Mouse (Mus musculus) E14TG2a.4 (cell line): ENCODE results near the gene Nid2.

ENCODE experiments used
- H3K27me3 ChIP-seq: 2 replicates; pipeline ENCODE4 v1.6.1; 2014; ENCODE audit warnings: low read length, control low read depth; ENCODE audit not compliant: insufficient read depth
- H3K36me3 ChIP-seq: 2 replicates; pipeline ENCODE4 v1.6.1; 2014; ENCODE audit warnings: low read length, control low read depth; ENCODE audit not compliant: insufficient read depth
- H3K4me1 ChIP-seq: replicated peaks from 2 replicates; pipeline ENCODE4 v1.6.1; 2014; ENCODE audit warnings: low read depth, low read length, control low read depth
- H3K4me3 ChIP-seq: replicated peaks from 2 replicates; pipeline ENCODE4 v1.5.1; 2014; ENCODE audit warnings: mild to moderate bottlenecking, low read length
- H3K9me3 ChIP-seq: 2 replicates; pipeline ENCODE4 v1.6.1; 2014; ENCODE audit warnings: low read length, control low read depth
- CTCF ChIP-seq: conservative IDR thresholded peaks from 2 replicates; pipeline ENCODE4 v1.5.1; 2014; ENCODE audit warnings: low read length
- NANOG ChIP-seq: IDR thresholded peaks from 2 replicates; pipeline ENCODE4 v1.6.1; 2014; ENCODE audit warnings: borderline replicate concordance, low read length, mixed read lengths
- POU5F1 ChIP-seq: IDR thresholded peaks from 2 replicates; pipeline ENCODE4 v1.6.1; 2014; ENCODE audit warnings: low read length, borderline replicate concordance

Nid2 gene

DNA sequence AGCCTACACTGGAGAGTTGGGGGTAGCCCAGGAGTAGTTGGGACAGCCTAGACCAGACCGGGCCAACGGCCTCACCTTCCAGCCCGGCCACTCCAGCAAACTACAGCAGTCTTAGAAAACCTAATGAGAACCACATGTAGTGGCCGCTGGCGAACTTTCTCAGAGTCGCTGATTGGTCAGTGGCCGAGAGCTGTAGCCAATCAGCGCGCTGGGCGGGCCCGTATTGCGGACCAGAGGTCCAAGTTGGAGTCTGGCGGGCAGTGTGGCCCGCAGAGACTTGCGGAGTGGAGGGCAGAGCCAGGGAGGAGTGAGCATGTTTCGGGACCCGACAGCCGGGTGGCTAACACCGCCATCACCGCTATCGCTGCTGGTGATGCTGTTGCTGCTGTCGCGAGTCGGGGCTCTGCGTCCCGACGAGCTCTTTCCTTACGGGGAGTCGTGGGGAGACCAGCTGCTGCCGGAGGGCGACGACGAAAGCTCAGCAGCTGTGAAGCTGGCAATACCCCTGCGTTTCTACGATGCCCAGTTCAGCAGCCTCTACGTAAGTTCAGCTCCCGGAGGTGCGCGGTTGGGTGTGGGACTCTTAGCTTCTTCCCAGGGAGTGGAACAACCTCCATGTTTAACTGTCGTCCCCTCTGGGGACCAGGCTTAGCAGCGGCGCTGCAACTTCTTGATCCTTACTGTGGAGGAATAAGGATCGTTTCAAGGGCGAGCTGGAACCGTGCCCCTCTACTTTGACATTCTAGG, at the start of gene Nid2:
Gene Nid2 (plus strand): TSS at position 241 of the 747 bp plus-strand sequence.
- Histone ChIP-seq H3K4me3 (peak within 1 kb of the TSS; percentile 95), H3K27me3 (no peaks in the 10 kb centered on the region), H3K4me1 (peaks cover 72% of the 10 kb centered on the region), H3K36me3 (peaks cover 40% of the 10 kb centered on the region), H3K9me3 (no peaks in the 10 kb centered on the region)
- TF ChIP-seq CTCF (no peak), NANOG (no peak), POU5F1 (no peak)

DNA sequence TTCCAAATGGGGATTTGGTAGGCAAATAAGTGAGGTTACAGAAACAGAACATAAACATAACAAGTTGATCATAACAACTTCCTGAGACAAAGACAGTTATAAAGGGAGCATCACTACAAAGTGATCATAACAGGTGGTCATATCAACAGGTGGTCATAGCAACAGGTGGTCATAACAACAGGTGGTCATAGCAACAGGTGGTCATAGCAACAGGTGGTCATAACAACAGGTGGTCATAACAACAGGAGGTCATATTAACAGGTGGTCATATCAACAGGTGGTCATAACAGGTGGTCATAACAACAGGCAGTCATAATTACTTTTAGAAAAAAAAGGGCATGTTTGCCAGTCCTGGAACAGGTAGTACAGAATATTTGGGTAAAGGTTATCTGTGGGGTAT, 49.5 kb upstream of the Nid2 start:
- Histone ChIP-seq H3K27me3 (0 out of 2 replicates have a peak, but pooled peaks cover 4% of the 10 kb centered on the region), H3K4me3 (no peak overlapping the region), H3K9me3 (no peaks in the 10 kb centered on the region), H3K36me3 (no peaks in the 10 kb centered on the region), H3K4me1 (peaks cover 18% of the 10 kb centered on the region)
- TF ChIP-seq CTCF (no peak), NANOG (no peak), POU5F1 (no peak)

DNA sequence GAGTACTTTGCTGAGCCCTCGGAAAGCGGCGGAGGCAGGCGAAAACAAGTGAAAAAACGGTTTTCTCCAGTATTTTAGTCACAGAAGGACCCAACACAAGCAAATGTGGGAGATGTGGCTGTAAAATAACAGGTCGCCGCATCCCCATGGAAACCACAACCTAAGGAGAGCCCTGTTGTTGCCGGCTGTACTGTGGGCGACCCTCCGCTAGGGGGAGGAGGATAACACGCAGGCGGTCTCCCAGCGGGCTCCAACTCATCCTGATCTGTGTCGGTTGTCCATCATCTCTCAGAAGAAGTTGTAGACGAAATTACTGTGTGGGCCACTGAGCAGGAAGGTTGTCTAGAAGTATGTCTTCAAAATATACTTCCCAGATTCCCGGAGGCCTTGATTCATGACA, 45.4 kb upstream of the Nid2 start:
- TF ChIP-seq CTCF (peak; percentile 81), NANOG (no peak), POU5F1 (no peak)
- Histone ChIP-seq H3K36me3 (no peaks in the 10 kb centered on the region), H3K9me3 (no peaks in the 10 kb centered on the region), H3K27me3 (peaks cover 4% of the 10 kb centered on the region; the same call in 1 of the 2 replicates), H3K4me3 (no peak overlapping the region), H3K4me1 (peaks cover 29% of the 10 kb centered on the region)

DNA sequence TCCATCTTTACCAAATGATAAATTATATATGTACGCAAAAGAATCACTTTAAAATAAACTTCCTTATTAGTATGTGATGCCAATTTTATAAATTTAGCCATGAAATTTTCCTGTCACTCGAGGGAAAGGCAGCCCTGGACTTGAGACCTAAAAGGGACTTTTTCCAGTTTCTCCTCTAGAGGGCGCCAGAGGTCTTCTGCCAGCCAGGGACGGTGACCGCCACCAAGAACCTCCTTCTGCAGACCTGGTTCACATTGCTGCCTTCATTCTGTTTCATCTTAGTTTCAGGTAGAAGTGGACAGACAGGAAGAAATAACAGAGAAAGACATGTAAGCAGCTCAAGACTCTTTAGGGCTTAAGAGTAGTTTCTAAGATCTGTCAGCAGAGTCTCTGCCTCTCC, 44.6 kb upstream of the Nid2 start:
- H3K4me3 ChIP-seq = no peak overlapping the region; the same call in 1 of the 2 replicates
- peaks cover 4% of the 10 kb centered on the region; the same call in 1 of the 2 replicates for H3K27me3 ChIP-seq
- no peaks in the 10 kb centered on the region for H3K36me3 ChIP-seq
- H3K9me3 ChIP-seq = no peaks in the 10 kb centered on the region
- TF ChIP-seq CTCF (peak; percentile 53), POU5F1 (no peak), NANOG (no peak)
- H3K4me1 ChIP-seq = peaks cover 26% of the 10 kb centered on the region

DNA sequence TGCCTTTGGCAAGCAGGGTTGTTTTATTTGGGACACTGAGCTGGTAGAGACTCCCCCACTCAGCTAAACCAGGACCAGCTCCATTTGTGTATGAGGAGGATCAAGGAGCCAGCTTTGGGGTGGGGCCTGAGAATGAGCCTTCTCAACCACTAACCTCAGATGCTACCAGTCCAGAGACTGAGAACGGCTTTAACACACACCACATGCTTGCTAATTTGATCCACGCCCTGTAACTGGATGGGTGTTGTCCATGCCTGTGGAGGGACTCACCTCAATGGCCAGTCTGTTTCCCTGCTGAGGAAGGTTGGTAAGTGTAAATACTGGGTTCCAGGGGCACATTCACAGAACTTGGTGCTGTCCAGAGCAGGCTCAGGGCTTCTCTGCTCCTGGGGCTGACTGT, 44.1 kb upstream of the Nid2 start:
- Histone ChIP-seq H3K36me3 (no peaks in the 10 kb centered on the region), H3K27me3 (peaks cover 4% of the 10 kb centered on the region; the same call in 1 of the 2 replicates), H3K4me3 (no peak overlapping the region; the same call in 1 of the 2 replicates), H3K4me1 (peaks cover 26% of the 10 kb centered on the region), H3K9me3 (no peaks in the 10 kb centered on the region)
- TF ChIP-seq CTCF = no peak
- TF ChIP-seq POU5F1 = no peak
- no peak for TF ChIP-seq NANOG

DNA sequence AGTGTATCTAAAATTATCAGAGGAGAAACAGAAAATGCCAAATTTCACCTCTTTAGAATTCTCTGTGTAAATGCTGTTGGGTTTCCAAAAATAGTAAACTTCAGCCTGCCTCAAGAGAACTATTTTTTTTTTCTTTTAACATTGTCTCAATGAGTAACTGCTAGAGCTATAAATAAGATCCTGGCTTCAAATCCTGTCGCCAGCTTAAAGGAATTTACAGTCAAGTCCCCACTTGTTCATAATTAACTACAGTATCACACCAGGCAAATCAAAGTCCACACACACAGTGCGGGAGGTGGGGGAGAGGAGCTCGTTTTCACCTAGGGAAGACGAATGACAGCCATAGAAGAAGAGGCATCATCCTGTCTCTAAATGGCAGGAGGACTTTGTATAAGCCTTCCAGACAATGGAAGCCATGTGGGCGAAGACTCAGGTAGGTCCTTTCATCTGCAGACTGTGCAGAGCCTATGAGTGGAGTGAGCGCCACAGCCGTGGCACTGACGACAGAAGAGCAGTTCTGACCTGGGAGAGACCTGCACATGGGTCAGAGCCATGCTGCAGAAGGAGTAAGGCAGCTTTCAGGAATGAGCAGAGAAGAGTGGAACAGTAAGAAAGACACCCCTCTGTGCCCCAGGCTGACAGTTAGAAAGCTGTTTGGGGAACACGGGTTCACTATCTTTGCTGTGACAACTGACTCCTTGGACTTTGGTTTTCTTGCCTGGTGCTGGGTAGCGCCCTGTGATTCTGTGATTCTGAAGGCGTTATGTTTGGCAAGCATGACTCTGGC, 43.2 kb upstream of the Nid2 start:
- Histone ChIP-seq H3K4me3 (no peak overlapping the region), H3K4me1 (peaks cover 27% of the 10 kb centered on the region), H3K27me3 (peaks cover 4% of the 10 kb centered on the region; the same call in 1 of the 2 replicates), H3K36me3 (no peaks in the 10 kb centered on the region), H3K9me3 (no peaks in the 10 kb centered on the region)
- TF ChIP-seq POU5F1 (no peak), CTCF (no peak), NANOG (no peak)

DNA sequence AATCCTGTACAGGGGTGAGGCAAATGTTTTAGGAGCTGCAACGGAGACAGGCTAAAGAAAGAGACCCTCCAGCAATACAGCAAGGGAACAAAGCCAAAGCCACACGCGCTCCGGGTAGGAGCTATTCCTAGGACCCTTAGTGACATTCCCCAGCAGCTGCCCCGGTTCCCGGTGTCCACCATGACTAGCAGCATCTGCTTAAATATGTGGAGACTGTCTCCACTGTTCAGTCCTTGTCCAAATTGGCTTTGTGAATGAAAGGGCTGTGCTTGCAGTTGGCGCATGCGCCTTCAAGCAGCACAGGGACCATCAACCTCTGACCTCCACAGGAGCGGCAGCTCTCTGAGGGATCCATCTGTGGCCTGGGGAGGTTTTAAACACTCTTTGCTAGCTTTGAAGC, 41.9 kb upstream of the Nid2 start:
- no peaks in the 10 kb centered on the region for H3K9me3 ChIP-seq
- H3K4me1 ChIP-seq = peaks cover 29% of the 10 kb centered on the region
- no peak overlapping the region for H3K4me3 ChIP-seq
- TF ChIP-seq CTCF (no peak), POU5F1 (no peak), NANOG (no peak)
- H3K36me3 ChIP-seq = no peaks in the 10 kb centered on the region
- peaks cover 4% of the 10 kb centered on the region; the same call in 1 of the 2 replicates for H3K27me3 ChIP-seq

DNA sequence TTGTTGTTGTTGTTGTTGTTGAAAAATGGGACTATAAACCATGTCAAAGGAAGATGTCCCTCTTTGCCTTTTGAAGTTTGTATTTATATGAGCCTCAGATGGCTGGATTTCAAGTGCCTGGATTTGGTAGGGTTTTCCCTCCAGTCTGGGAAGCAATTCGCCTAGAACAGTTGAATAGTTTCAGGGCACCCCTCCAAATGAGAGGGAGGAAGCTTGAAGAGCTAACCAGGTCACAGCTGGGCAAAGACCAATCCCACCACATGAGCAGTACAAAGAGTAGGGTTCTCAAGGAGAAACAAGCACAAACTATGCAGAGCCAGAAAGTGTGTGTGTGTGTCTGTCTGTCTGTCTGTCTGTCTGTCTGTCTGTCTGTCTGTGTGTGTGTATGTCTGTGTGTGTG, 39.3 kb upstream of the Nid2 start:
- peaks cover 27% of the 10 kb centered on the region for H3K4me1 ChIP-seq
- TF ChIP-seq NANOG (no peak), POU5F1 (no peak), CTCF (no peak)
- H3K36me3 ChIP-seq = no peaks in the 10 kb centered on the region
- no peak overlapping the region for H3K4me3 ChIP-seq
- H3K9me3 ChIP-seq = no peaks in the 10 kb centered on the region
- peaks cover 3% of the 10 kb centered on the region for H3K27me3 ChIP-seq
